ENCODE assay signal across 25 mouse cellular contexts in genomic region chr12:87132210-87132609, GRCm38 (mm10). TPM values are rescaled to one million over a fixed set of nuclear protein-coding genes. Genes with fewer than 3 reads are reported as not detected.
DNase-seq lines count a peak whose midpoint lies in the region; ATAC-seq and TF ChIP-seq lines count a peak whose summit lies in the region.
"Had no signal": no experiment of that assay in that cellular context is flagged by ENCODE, and none has a peak within 500 bp of the region (broad histone marks: within the 10 kb centered on the region; RNA-seq: fewer than 3 reads in every experiment).

No protein-coding gene starts in this region.

- no peaks in the 10 kb centered on the region for H3K4me1 ChIP-seq in lung, postnatal 0 days (ENCODE audit: insufficient read depth, low read depth, low read length)
- peaks cover 2 to 10% of the 10 kb centered on the region in 2 experiments; a peak in 3 of 4 replicates for H3K4me1 ChIP-seq in MEL (ENCODE audit: control insufficient read depth in 1 of 2, insufficient read depth in 2 of 2, low read length in 2 of 2)
- H3K4me1 ChIP-seq: embryonic facial prominence, embryonic 10.5 days; embryonic facial prominence, embryonic 13.5 days; forebrain, embryonic 12.5 days; forebrain, embryonic 15.5 days; hindbrain, embryonic 12.5 days; hindbrain, embryonic 15.5 days had no signal

- no peaks in the 10 kb centered on the region for H3K27me3 ChIP-seq in lung, postnatal 0 days (replicated peaks; ENCODE audit: insufficient read depth, low read length)
- H3K27me3 ChIP-seq in MEL (ENCODE audit: control insufficient read depth in 1 of 2, insufficient read depth in 2 of 2, low read length in 2 of 2) = no peaks in the 10 kb centered on the region
- H3K27me3 ChIP-seq: embryonic facial prominence, embryonic 13.5 days; forebrain, embryonic 12.5 days; forebrain, embryonic 15.5 days; heart, embryonic 13.5 days; hindbrain, embryonic 12.5 days; hindbrain, embryonic 15.5 days; Patski had no signal

- H3K9me3 ChIP-seq in lung, postnatal 0 days (ENCODE audit: low read length) = no peaks in the 10 kb centered on the region
- H3K9me3 ChIP-seq in MEL (replicated peaks; ENCODE audit: insufficient read depth, low read length) = no peaks in the 10 kb centered on the region
- H3K9me3 ChIP-seq: embryonic facial prominence, embryonic 10.5 days; embryonic facial prominence, embryonic 13.5 days; forebrain, embryonic 12.5 days; forebrain, embryonic 15.5 days; heart, embryonic 10.5 days; heart, embryonic 13.5 days; hindbrain, embryonic 12.5 days; hindbrain, embryonic 15.5 days had no signal

- no peak for TF ChIP-seq EP300 in lung, postnatal 0 days (IDR thresholded peaks at IDR 0.05)
- TF ChIP-seq EP300 in MEL (IDR thresholded peaks at IDR 0.05; ENCODE audit: low read depth in 1 of 2, low read length in 2 of 2) = peak; percentile 39 to 60; a peak in 2 of 4 replicates

- no peak overlapping the region for H3K9ac ChIP-seq in lung, postnatal 0 days (replicated peaks; ENCODE audit: low read depth)
- no peak overlapping the region for H3K9ac ChIP-seq in MEL (ENCODE audit: control insufficient read depth, low read depth, low read length, poor library complexity, severe bottlenecking)
- H3K9ac ChIP-seq: embryonic facial prominence, embryonic 13.5 days; forebrain, embryonic 12.5 days; forebrain, embryonic 15.5 days; heart, embryonic 13.5 days; hindbrain, embryonic 12.5 days; hindbrain, embryonic 15.5 days had no signal

- no peaks in the 10 kb centered on the region for H3K79me2 ChIP-seq in MEL (ENCODE audit: control insufficient read depth, insufficient read depth, low read length, poor library complexity)

- H3K4me2 ChIP-seq in lung, postnatal 0 days (replicated peaks; ENCODE audit: low read depth, low read length) = no peak overlapping the region
- H3K4me2 ChIP-seq: embryonic facial prominence, embryonic 13.5 days; forebrain, embryonic 12.5 days; forebrain, embryonic 15.5 days; heart, embryonic 13.5 days; hindbrain, embryonic 12.5 days; hindbrain, embryonic 15.5 days had no signal

- no peak for TF ChIP-seq CTCF in lung, postnatal 0 days (IDR thresholded peaks at IDR 0.05)
- TF ChIP-seq CTCF in MEL (IDR thresholded peaks at IDR 0.05 in 2 of 3, conservative IDR thresholded peaks at IDR 0.05 in 1 of 3; ENCODE audit: control insufficient read depth in 1 of 3, insufficient read depth in 1 of 3, low read depth in 2 of 3, low read length in 3 of 3, poor library complexity in 1 of 3, severe bottlenecking in 1 of 3) = no peak

- peak; percentile 14 for DNase-seq in lung, postnatal 36 days
- DNase-seq in lung, postnatal 0 days (ENCODE audit: low spot score) = no peak
- peak; percentile 80 for DNase-seq in 416B (ENCODE audit: low read depth)
- peak; percentile 21 for DNase-seq in MEL (ENCODE audit: low read depth, low spot score)
- DNase-seq in ovary, postnatal 10 days (ENCODE audit: low spot score) = no peak
- DNase-seq in cerebellum, adult 8-10 months = no peak
- DNase-seq: cerebellum, adult 18-20 months; cerebellum, adult 9-11 months; gastrocnemius, postnatal 10 days; gastrocnemius, postnatal 36 days; heart, adult 2 months had no signal

- no peak for TF ChIP-seq RAD21 in MEL (IDR thresholded peaks at IDR 0.05; ENCODE audit: low read depth, low read length)

- no peak for TF ChIP-seq POLR2A in MEL (IDR thresholded peaks at IDR 0.05; ENCODE audit: control insufficient read depth in 1 of 2, insufficient read depth in 1 of 2, low read depth in 1 of 2, low read length in 2 of 2, poor library complexity in 1 of 2)

- no peak overlapping the region for H3K4me3 ChIP-seq in lung, postnatal 0 days (ENCODE audit: low read depth, low read length)
- H3K4me3 ChIP-seq in MEL (ENCODE audit: control insufficient read depth in 1 of 2, insufficient read depth in 1 of 2, low read depth in 2 of 2, low read length in 2 of 2) = no peak overlapping the region
- H3K4me3 ChIP-seq: embryonic facial prominence, embryonic 10.5 days; embryonic facial prominence, embryonic 13.5 days; erythroblast, embryonic 14.5 days; forebrain, embryonic 12.5 days; forebrain, embryonic 15.5 days; heart, adult 2 months; heart, embryonic 10.5 days; heart, embryonic 13.5 days; hindbrain, embryonic 12.5 days; hindbrain, embryonic 15.5 days had no signal

- no peak for ATAC-seq in lung, postnatal 0 days
- ATAC-seq: forebrain, embryonic 15.5 days; Patski had no signal

- no peak overlapping the region for H3K27ac ChIP-seq in lung, postnatal 0 days (ENCODE audit: low read length)
- H3K27ac ChIP-seq in MEL (ENCODE audit: control insufficient read depth, low read depth, low read length) = no peak overlapping the region
- H3K27ac ChIP-seq: embryonic facial prominence, embryonic 10.5 days; embryonic facial prominence, embryonic 13.5 days; forebrain, embryonic 15.5 days; heart, adult 2 months; heart, embryonic 10.5 days; heart, embryonic 13.5 days; hindbrain, embryonic 12.5 days; hindbrain, embryonic 15.5 days had no signal

- 0 out of 2 replicates have a peak, but pooled peaks cover 8% of the 10 kb centered on the region for H3K36me3 ChIP-seq in lung, postnatal 0 days (ENCODE audit: insufficient read depth, low read length)
- peaks cover 0 to 9% of the 10 kb centered on the region in 2 experiments; a peak in 2 of 4 replicates for H3K36me3 ChIP-seq in MEL (ENCODE audit: control insufficient read depth in 1 of 2, insufficient read depth in 2 of 2, low read length in 2 of 2)

- 72% methylated on average over 6 of the region's 6 CpGs for WGBS in lung, postnatal 0 days

TF ChIP-seq in MEL, 35 proteins besides CTCF, POLR2A, EP300 and RAD21:
- peak; percentile 50 for TF ChIP-seq SIN3A (IDR thresholded peaks at IDR 0.05; ENCODE audit: low read length)
- 0 out of 2 replicates have a peak, but pooled peaks have one; percentile 23 for TF ChIP-seq MAX (IDR thresholded peaks at IDR 0.05; ENCODE audit: low read length)
- TF ChIP-seq MYB (IDR thresholded peaks at IDR 0.05; ENCODE audit: low read depth, low read length) = no peak
- TF ChIP-seq TCF12 (IDR thresholded peaks at IDR 0.05; ENCODE audit: low read depth, low read length) = peak; percentile 46; the same call in 1 of the 2 replicates
- peak; percentile 91 for TF ChIP-seq ETS1 (IDR thresholded peaks at IDR 0.05; ENCODE audit: low read depth, low read length)
- no peak for TF ChIP-seq TBP (IDR thresholded peaks at IDR 0.05; ENCODE audit: low read depth, low read length)
- TF ChIP-seq GATA1 (IDR thresholded peaks at IDR 0.05; ENCODE audit: low read depth, low read length) = peak; percentile 76
- 0 out of 2 replicates have a peak, but pooled peaks have one; percentile 33 for TF ChIP-seq TAL1 (IDR thresholded peaks at IDR 0.05; ENCODE audit: low read length)
TF ChIP-seq in MEL: peak in this region for 6.

RNA-seq across cellular contexts. Expression of gene Gstz1, which starts 14.8 kb away (rescaled TPM):
- polyA plus RNA-seq in lung, postnatal 0 days (2015; fragmentation: Nextera tagmentation; extraction: Ambion mirVana) = 48.3 and 51.7 TPM in 2 replicates
- 16.3 and 18.0 TPM in 2 replicates for total RNA-seq in MEL (2012; rRNA removed)
- 10 to 100 TPM in 1 of 2 experiments, not detected in 1; 33.3 TPM for polyA plus RNA-seq in MEL (2012; ENCODE audit: insufficient read depth in 1 of 2, insufficient read length in 2 of 2, low read depth in 1 of 2, low replicate concordance in 2 of 2, missing spikeins in 1 of 2)

RNA-seq across cellular contexts. Expression of gene Pomt2, which starts 15.6 kb away (rescaled TPM):
- 9.5 and 10.5 TPM in 2 replicates for polyA plus RNA-seq in lung, postnatal 0 days (2015; fragmentation: Nextera tagmentation; extraction: Ambion mirVana)
- total RNA-seq in MEL (2012; rRNA removed) = 10.2 and 11.1 TPM in 2 replicates
- polyA plus RNA-seq in MEL (2012; ENCODE audit: insufficient read depth in 1 of 2, insufficient read length in 2 of 2, low read depth in 1 of 2, low replicate concordance in 2 of 2, missing spikeins in 1 of 2) = 10 to 100 TPM in 1 of 2 experiments, not detected in 1; 12.9 TPM

RNA-seq across cellular contexts. Expression of gene Ngb, which starts 29.9 kb away (rescaled TPM):
- polyA plus RNA-seq in lung, postnatal 0 days (2015; fragmentation: Nextera tagmentation; extraction: Ambion mirVana) = 3.0 and 3.9 TPM in 2 replicates
- total RNA-seq in MEL (2012; rRNA removed) = not detected in 2 replicates
- not detected for polyA plus RNA-seq in MEL (2012; ENCODE audit: insufficient read depth in 1 of 2, insufficient read length in 2 of 2, low read depth in 1 of 2, low replicate concordance in 2 of 2, missing spikeins in 1 of 2)
- total RNA-seq: gastrocnemius, postnatal 36 days; granulocyte monocyte progenitor cell, adult 5-6 weeks; heart, adult 2 months; heart, postnatal 14 days; heart, postnatal 4 days had no signal
- polyA plus RNA-seq: erythroblast, embryonic 14.5 days; heart, embryonic 16.5 days had no signal

Comparison
In these comparisons a context has a peak if more than half of its experiments do, and no peak if none do; other contexts are left out.
1. DNase-seq: peak in lung, postnatal 36 days (single experiment), 416B (single experiment) and MEL (single experiment); none in lung, postnatal 0 days (single experiment), ovary, postnatal 10 days (single experiment) and cerebellum, adult 8-10 months (single experiment).